Mouse (Mus musculus) liver, postnatal 0 days (tissue): ENCODE measurements around the gene Nr2e3.

Source experiments
- CTCF ChIP-seq: sonication (generic); IDR thresholded peaks from 2 replicates; pipeline ENCODE4 v1.5.1; 2016; ENCODE audit warnings: antibody characterized with exemption, low read depth
- EP300 ChIP-seq: IDR thresholded peaks from 2 replicates; pipeline ENCODE4 v1.6.1; 2016; ENCODE audit warnings: antibody characterized with exemption, low read depth, mild to moderate bottlenecking

DNA sequence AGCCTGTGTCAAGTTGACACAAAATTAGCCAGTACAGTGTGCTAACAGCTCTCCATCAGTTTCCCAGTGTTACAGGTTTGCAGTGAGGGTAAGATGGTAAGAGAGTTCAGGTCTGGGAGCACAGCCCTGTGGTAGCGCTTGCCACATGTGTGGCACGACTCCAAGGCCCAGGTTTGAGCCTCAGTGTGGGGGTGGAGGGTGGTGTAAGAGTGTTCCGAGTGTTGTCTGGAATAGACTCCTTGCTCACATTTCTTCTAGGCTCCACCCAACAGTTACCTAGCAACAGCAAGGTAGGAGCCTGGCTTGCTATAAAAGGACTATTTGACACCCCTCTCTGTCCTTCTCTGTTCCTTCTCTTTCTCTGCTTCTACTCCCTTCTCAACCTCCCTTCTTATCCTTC is 3.9 kb upstream of the Nr2e3 start:
- TF ChIP-seq EP300 = no peak
- TF ChIP-seq CTCF = no peak
